Comparison of ENCODE assay signal across 11 mouse cellular contexts in genomic region chrX:136313792-136314564, GRCm38 (mm10). TPM values are rescaled to one million over a fixed set of nuclear protein-coding genes. Genes with fewer than 3 reads are reported as not detected.
DNase-seq lines count a peak whose midpoint lies in the region; ATAC-seq lines count a peak whose summit lies in the region.
"Had no signal": no experiment of that assay in that cellular context is flagged by ENCODE, and none has a peak within 500 bp of the region (broad histone marks: within the 10 kb centered on the region; RNA-seq: fewer than 3 reads in every experiment).

No protein-coding gene starts in this region.

- peak overlapping the region; percentile 14; the same call in 1 of the 2 replicates for H3K4me2 ChIP-seq in embryonic facial prominence, embryonic 13.5 days
- H3K4me2 ChIP-seq in hindbrain, embryonic 14.5 days (replicated peaks), result peak overlapping the region; percentile 48
- peak overlapping the region; percentile 39 for H3K4me2 ChIP-seq in midbrain, embryonic 15.5 days
- H3K4me2 ChIP-seq: embryonic facial prominence, embryonic 15.5 days had no signal

- H3K36me3 ChIP-seq in embryonic facial prominence, embryonic 13.5 days, result no peaks in the 10 kb centered on the region
- no peaks in the 10 kb centered on the region for H3K36me3 ChIP-seq in hindbrain, embryonic 14.5 days (replicated peaks; ENCODE audit: control insufficient read depth, insufficient read depth)
- H3K36me3 ChIP-seq in midbrain, embryonic 15.5 days (replicated peaks), result no peaks in the 10 kb centered on the region
- H3K36me3 ChIP-seq: embryonic facial prominence, embryonic 15.5 days had no signal

- H3K4me1 ChIP-seq in embryonic facial prominence, embryonic 13.5 days, result no peaks in the 10 kb centered on the region
- 0 out of 2 replicates have a peak, but pooled peaks cover 4% of the 10 kb centered on the region for H3K4me1 ChIP-seq in hindbrain, embryonic 14.5 days (replicated peaks; ENCODE audit: control insufficient read depth, insufficient read depth, low read length)
- peaks cover 4% of the 10 kb centered on the region; the same call in 1 of the 2 replicates for H3K4me1 ChIP-seq in midbrain, embryonic 15.5 days
- H3K4me1 ChIP-seq: embryonic facial prominence, embryonic 15.5 days had no signal

- WGBS in embryonic facial prominence, embryonic 13.5 days, result 29% methylated on average over 8 of the region's 8 CpGs
- WGBS in hindbrain, embryonic 14.5 days, result 32% methylated on average over 8 of the region's 8 CpGs
- 33% methylated on average over 8 of the region's 8 CpGs for WGBS in midbrain, embryonic 15.5 days

- no peak overlapping the region for H3K9ac ChIP-seq in embryonic facial prominence, embryonic 13.5 days
- H3K9ac ChIP-seq in hindbrain, embryonic 14.5 days, result peak overlapping the region; percentile 36
- no peak overlapping the region for H3K9ac ChIP-seq in midbrain, embryonic 15.5 days
- H3K9ac ChIP-seq: embryonic facial prominence, embryonic 15.5 days had no signal

- no peak overlapping the region for H3K4me3 ChIP-seq in embryonic facial prominence, embryonic 13.5 days
- H3K4me3 ChIP-seq in hindbrain, embryonic 14.5 days (replicated peaks; ENCODE audit: low read length), result peak overlapping the region; percentile 10; the same call in 1 of the 2 replicates
- H3K4me3 ChIP-seq in midbrain, embryonic 15.5 days, result no peak overlapping the region
- H3K4me3 ChIP-seq: embryonic facial prominence, embryonic 15.5 days had no signal

- H3K27ac ChIP-seq in embryonic facial prominence, embryonic 13.5 days, result no peak overlapping the region
- peak overlapping the region; percentile 81 for H3K27ac ChIP-seq in hindbrain, embryonic 14.5 days
- H3K27ac ChIP-seq in midbrain, embryonic 15.5 days, result peak overlapping the region; percentile 79
- H3K27ac ChIP-seq: embryonic facial prominence, embryonic 15.5 days had no signal

- peak; percentile 31 for DNase-seq in ZHBTc4 (ENCODE audit: low read depth, low spot score)
- peak; percentile 51 for DNase-seq in hindbrain, embryonic 14.5 days (ENCODE audit: low spot score)
- DNase-seq in layer of hippocampus, adult 9-11 months, result no peak
- no peak for DNase-seq in liver
- DNase-seq in left cerebral cortex, postnatal 36 days (ENCODE audit: low spot score in 2 of 2), result no peak
- no peak for DNase-seq in right cerebral cortex, postnatal 10 days (ENCODE audit: low spot score in 2 of 2)
- DNase-seq: gastrocnemius, postnatal 36 days had no signal

- no peak for ATAC-seq in embryonic facial prominence, embryonic 13.5 days (ENCODE audit: insufficient number of reproducible peaks, insufficient read depth, low FRiP score, low TSS enrichment, low read depth)
- peak; percentile 71; the same call in 1 of the 2 replicates for ATAC-seq in hindbrain, embryonic 14.5 days (ENCODE audit: low FRiP score)
- peak; percentile 82 for ATAC-seq in midbrain, embryonic 15.5 days (replicated peaks)
- ATAC-seq: CD4-positive, CD25-positive, alpha-beta regulatory T cell, adult 4 months had no signal

- H3K9me3 ChIP-seq in embryonic facial prominence, embryonic 13.5 days, result no peaks in the 10 kb centered on the region
- H3K9me3 ChIP-seq in hindbrain, embryonic 14.5 days (ENCODE audit: control insufficient read depth, low read length), result no peaks in the 10 kb centered on the region
- H3K9me3 ChIP-seq in midbrain, embryonic 15.5 days, result no peaks in the 10 kb centered on the region
- H3K9me3 ChIP-seq: embryonic facial prominence, embryonic 15.5 days had no signal

- intact Hi-C loops in left cerebral cortex, postnatal 36 days (cut with DNase I), result no loop called here

- H3K27me3 ChIP-seq in embryonic facial prominence, embryonic 13.5 days, result peaks cover 6% of the 10 kb centered on the region
- H3K27me3 ChIP-seq in hindbrain, embryonic 14.5 days (ENCODE audit: control insufficient read depth, insufficient read depth, low read length), result no peaks in the 10 kb centered on the region
- H3K27me3 ChIP-seq in midbrain, embryonic 15.5 days (replicated peaks), result no peaks in the 10 kb centered on the region
- H3K27me3 ChIP-seq: embryonic facial prominence, embryonic 15.5 days had no signal

RNA-seq across cellular contexts. Expression of gene Bex3, which starts 43.9 kb away (rescaled TPM):
- polyA plus RNA-seq in embryonic facial prominence, embryonic 13.5 days (2015; fragmentation: Nextera tagmentation; extraction: Ambion mirVana), result 531 and 542 TPM in 2 replicates
- polyA plus RNA-seq in hindbrain, embryonic 14.5 days (2014; fragmentation: Nextera tagmentation; extraction: Ambion mirVana), result 749 and 760 TPM in 2 replicates
- 659 and 684 TPM in 2 replicates for polyA plus RNA-seq in midbrain, embryonic 15.5 days (2015; fragmentation: Nextera tagmentation; extraction: Ambion mirVana)
- total RNA-seq in left cerebral cortex, postnatal 36 days (2021), result 100 to 1,000 TPM; 298 to 309 TPM

Comparison
In these comparisons a context has a peak if more than half of its experiments do, and no peak if none do; other contexts are left out.
1. DNase-seq: peak in ZHBTc4 (single experiment) and hindbrain, embryonic 14.5 days (single experiment); none in layer of hippocampus, adult 9-11 months (single experiment), liver (single experiment), left cerebral cortex, postnatal 36 days (0 of 2) and right cerebral cortex, postnatal 10 days (0 of 2).
2. Peak in every context shown above with its lines, with median percentiles within 50 percentile points of each other: H3K4me2 ChIP-seq.